Mouse (Mus musculus) telencephalon, adult 2 months (tissue): ENCODE measurements around the gene Aunip.
"Not testable (repeated sequence)": the region's sequence is repeated elsewhere in the genome, so short reads cannot be mapped to it uniquely, and the experiment has no call there.

Experiments used
- DNase-seq: peaks from one replicate; pipeline ENCODE4 v3.0.0-alpha.2; 2011; ENCODE audit warnings: low read depth, low spot score

Gene Aunip

DNA sequence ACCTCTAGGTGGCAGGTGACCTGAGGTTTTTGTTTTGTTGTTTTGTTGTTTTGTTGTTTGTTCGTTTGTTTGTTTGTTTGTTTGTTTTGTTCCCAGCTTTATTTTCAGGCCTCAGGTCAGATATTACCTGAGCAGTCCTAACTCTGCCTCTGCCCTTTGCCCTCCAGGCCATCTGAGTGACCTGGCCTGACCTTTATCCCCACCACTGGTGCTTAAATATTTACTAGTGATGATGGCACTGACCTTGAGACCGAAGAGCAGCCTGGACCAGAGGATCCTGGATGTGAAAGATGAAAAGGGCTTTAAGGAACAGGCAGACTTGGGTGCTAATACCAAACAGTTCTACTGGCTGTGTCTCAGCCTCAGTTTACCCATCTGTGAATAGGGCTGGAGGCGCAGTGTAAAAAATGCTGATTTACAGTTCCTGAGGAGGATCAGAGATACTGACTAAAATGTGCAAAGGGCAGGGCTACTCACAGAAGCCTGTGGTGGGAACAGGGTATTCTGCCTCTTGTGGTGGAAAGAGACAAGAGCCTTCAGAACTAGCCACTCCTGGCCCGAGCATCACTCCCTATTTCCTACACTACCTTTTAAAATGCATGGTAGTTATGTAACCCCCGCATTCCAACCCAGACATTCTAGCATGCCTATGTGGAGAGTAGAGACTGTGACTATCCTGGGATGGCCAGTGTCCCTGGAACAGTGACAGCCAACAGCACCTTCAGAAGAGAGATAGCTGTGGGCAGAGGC is 25.5 kb upstream of the Aunip start:
- DNase-seq: no peak

GRCm38 (mm10) chr4:134488211-134488610 is 22.6 kb upstream of the Aunip start:
- no peak for DNase-seq

DNA sequence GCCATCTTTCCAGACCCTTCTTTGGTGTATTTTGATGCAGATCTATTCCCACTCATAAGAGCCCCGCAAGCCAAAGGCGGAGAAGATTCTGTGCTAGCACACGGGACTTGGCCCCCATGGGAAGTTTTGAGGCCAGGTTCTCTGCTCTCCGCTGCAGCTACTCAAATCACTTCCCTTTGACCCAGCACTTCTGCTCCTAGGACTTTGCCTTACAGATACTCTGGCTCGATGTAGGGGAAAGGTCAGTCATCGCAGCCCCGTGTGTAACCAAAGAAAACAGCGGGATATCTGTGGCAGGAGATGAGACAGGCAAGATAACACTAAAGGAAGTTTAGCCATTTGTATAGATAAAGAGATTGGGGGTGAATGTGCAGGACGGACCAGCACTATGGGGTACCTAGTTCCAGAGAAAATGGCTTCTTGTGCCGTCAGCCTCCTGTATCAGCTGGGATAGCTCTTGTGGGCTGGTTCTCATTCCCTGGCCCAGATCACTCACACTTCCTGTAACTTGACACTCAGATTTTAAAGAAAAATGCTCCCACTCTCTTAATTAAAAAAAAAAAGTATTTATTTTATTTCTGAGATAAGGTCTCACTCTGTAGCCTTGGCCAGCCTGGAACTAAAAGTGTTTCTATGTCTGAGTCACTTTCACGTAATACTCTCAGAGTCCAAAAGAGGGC is 20.7 kb upstream of the Aunip start:
- no peak for DNase-seq

DNA sequence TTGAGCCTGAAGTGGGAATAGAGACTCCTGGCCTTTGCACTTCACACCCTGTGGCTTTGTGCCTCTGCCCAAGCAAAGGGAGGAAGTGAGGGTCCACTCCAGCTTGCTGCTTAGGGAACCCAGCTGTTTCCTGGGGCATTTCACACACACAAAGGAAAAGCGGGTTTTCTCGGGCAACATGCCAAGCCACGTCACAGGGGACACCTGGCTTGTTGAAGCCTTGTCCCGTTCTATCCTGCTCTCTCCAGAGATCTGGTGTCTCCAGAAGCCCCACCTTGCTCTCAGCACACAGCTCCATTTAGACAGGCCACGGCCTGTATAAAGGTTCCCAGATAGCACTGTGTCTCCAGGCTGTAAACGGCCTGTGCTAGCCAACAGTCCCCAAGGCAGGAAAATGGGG is 19.1 kb upstream of the Aunip start:
- DNase-seq: no peak

DNA sequence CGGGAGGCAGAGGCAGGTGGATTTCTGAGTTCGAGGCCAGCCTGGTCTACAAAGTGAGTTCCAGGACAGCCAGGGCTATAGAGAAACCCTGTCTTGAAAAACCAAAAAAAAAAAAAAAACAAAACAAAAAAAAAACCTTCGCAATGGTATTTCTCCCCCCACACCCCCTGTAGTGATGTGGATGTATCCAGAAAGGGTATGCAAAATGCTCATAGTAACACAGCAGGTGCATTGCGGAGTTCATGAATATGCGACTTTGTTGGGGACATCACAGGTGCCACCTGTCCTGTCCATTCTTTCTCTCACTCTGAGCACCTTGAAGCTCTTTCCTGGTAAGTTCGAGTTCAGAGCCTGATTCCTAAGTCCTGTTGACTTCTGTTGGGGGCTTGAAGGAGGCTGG is 16.6 kb upstream of the Aunip start:
- not testable (repeated sequence) for DNase-seq

DNA sequence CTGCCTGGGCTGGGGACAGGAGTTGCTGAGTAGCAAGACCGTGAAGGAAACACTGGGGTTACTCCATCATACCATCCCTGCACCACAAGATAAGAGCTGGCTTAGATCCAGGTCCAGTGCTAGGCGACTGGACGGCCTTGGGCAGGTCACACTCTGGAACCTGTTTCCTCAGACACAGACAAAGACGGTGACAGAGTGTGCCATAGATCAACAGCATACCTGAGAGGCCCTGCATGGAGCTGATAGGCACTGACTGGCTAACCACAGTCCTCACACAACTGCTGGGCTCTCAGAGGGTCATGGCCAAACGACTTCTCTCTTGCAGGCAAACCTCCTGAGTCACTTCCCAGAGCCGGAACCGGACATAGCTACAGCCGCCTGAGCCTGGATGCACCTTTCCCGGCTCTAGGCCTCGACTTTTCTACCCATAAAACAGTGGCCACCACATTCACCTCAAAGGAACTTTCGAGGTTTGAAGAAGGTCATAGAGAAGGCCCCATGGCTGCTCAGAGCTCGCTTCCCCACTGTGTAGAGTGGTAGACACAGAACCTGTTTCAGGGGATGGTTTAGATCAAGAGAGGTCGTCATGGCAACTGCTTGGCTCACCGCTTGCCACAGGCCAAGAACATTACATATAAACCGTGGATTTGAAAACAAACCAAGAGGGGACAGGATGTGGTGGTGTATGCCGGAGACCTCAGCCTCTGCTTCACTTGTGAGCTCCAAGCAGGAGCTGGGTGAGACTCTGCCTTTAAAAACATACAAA is 15.8 kb upstream of the Aunip start:
- no peak for DNase-seq

GRCm38 (mm10) chr4:134495546-134495923 is 15.3 kb upstream of the Aunip start:
- no peak for DNase-seq

GRCm38 (mm10) chr4:134496595-134497210 is 14.1 kb upstream of the Aunip start, which contains the start of gene Paqr7:
Gene Paqr7 (plus strand): TSS chr4:134496697.
- DNase-seq: no peak

DNA sequence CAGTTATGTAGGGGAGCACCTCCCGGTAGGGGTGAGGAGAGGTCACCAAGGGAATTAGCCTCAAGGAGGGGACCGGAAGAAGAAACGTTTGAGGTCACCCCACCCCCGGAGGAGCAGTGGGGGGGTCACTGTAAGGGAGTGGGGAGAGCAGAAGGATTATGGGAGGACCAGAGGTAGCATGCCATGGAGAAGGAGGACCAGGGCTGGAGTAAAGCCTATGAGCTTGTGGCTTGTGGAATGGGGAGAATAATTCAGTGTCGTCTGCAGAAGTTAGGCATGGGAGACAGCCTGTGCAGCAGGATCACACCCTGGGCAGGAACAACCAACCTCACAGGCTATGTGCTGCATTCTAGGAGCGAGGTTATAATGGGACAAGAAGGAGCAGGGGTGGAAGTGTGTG is 13.6 kb upstream of the Aunip start:
- DNase-seq: no peak

DNA sequence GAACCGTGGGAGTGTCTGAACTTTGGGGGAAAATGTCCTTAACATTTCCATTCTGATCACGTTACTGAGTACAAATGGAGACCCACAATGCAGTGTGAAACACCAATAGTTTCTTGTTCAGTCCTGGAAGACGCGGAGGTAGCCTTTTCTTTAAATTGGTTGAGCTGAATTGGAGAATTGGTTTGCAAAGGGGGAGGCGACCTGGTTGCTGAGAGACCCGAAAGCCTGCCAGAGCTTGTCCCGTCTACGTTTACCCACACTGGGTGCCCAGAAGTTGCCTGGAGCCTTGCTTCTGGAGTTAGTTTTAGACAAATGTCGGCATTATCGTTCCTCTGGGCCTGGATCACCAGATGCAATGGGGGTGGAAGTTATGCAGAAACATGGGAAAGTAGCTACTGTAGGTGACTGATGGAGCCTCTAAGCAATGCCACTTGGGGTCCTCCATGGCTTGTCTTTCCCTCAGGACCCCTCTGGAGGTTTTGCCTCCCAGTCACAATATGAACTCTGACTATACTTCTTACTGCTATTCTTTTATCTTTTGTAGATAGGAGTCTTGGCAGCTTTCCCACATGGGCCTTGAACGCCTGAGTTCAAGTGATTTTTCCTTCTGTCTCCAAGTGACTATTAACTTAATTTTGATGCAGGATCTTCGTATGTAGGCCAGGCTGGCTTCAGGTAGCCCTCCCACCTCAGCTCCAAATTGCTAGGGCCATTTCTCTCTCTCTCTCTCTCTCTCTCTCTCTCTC is 12.6 kb upstream of the Aunip start:
- no peak for DNase-seq

- not testable (repeated sequence) for DNase-seq
Observed at GRCm38 (mm10) chr4:134498983-134499382, 11.8 kb upstream of the Aunip start.

GRCm38 (mm10) chr4:134501095-134501494 is 9.7 kb upstream of the Aunip start:
- no peak for DNase-seq

DNA sequence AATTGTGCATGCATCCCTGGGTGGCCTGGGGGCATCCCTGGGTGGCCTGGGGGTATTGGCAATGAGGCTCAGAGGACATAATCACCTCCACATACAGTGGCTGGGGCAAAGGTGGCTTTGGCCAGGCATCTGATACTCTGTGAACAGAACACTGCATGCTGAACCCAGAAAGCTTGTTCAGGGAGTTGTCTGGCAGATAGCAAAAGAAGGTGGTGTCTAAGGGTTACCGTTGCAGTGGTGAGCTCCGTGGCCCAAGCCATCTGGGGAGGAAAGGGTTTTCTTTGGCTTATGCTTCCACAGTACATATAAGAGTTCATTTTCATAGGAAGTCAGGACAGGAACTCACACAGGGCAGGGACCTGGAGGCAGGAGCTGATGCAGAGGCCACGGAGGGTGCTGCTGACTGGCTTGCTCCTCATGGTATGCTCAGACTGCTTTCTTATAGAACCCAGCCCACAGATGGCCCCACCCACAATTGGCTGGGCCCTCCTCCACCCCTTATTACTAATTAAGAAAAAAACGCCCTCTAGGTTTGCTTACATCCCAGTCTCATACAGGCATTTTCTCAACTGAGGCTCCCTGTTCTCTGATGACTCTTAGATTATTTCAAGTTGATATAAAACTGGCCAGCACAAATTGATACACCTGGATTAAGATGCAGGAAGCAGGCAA is 7.0 kb upstream of the Aunip start:
- DNase-seq: no peak

GRCm38 (mm10) chr4:134505303-134505789 is 5.5 kb upstream of the Aunip start:
- DNase-seq: no peak

DNA sequence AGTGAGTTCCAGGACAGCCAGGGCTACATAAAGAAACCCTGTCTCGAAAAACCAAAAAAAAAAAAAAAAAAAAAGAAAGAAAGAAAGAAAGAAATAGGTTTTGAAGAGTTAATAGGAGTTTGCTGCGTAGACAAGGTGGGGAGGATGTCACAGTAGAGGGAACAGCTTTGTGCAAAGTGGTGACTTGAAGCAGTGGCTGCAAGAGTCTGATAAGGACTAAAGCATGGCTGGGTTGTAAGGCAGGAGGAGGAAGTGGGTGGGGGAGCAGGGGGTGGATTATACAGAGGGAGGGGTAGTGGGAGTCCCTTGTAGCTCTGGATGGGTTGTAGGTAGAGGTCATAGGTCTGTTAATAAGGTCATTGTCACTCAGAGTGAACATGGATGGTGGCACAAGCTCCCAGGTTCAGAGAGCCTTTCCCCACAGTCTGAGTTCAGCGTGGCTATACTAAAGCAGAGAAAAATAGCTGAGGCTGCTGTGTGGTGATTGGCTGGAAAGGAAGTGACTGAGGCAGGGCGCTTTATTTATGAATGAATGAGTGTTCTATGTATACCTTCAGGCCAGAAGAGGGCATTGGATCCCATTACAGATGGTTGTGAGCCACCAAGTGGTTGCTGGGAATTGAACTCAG is 4.7 kb upstream of the Aunip start:
- DNase-seq: no peak

DNA sequence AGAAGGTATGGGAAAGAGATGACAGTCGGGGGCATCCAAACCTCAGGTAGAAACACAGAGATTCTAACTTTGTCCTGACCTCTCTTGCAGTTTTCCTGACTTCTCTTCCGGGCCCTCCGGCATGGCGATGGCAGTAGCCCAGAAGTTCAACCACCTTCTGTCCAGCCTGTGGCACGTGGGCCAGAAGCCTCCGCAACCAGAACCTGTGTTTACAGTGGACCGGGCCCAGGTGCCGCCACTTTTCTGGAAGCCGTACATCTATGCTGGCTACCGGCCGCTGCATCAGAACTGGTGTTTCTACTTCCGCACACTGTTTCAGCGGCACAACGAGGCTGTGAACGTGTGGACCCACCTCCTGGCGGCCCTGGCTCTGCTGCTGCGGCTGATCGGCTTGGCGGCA is 4.1 kb upstream of the Aunip start:
- no peak for DNase-seq

DNA sequence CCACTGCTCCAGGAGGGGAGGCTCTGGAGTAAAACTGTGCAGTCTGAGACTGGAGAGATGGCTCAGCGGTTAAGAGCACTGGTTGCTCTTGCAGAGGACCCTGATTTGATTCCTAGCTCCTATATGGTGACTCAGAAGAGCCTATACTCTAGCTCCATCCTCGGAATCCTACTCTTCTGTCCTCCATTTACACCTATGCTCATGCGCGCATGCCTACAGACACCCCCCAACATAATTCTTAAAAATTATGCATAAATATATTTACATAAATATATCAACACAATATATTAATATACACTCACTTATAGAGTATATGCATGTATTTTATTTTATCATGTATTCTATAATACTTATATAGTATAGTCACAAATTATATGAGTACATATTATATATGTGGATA is 403 bp upstream of the Aunip start:
- DNase-seq: no peak

DNA sequence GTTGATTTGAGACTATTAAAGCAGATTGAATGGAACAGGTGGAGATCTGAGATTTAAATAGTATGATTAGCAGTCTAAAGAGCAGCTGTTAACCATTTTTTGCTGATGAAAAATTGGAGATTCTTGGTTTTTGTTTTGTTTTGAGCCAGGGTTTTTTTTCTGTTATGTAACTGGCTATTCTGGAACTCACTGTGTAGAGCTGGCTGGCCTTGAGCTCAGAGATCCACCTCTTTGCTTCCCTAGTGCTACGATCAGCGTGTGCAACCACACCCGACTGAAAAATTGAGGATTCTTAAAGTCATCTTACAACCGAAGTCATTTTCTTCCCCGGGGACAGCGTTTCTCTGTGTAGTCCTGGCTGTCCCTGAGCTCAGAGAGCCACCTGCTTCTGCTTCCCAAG is 931 bp downstream of the Aunip start:
- no peak for DNase-seq

DNA sequence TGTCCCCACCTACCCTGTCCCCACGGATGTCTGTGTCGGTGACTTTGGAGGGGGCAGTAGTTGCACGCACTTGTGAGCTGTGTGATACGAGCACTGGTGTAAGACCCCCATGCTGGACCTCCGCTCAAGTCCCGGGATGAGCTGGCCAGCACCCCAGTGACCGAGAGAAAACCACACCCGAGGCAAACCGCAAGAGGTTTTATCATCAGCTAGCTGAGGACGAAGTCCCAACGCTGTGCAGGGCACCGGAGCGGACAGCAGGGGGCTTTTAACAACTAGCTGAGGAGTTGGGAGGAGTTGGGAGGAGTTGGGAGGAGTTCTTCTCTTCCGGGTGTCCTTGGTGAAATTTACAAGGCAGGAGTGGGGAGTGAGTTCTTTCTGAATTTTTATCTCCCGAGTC is 2.0 kb downstream of the Aunip start:
- no peak for DNase-seq

- no peak for DNase-seq
Observed at GRCm38 (mm10) chr4:134514309-134514930, 3.6 kb downstream of the Aunip start.
